Mouse (Mus musculus) testis, adult 2 months (tissue): ENCODE results near the gene Tmed4.

Experiments
- CTCF ChIP-seq: fragments of 200-500 bp; IDR thresholded peaks from 2 replicates; pipeline ENCODE4 v1.5.1; 2012; ENCODE audit warnings: low read depth, mild to moderate bottlenecking, inconsistent platforms, low read length, moderate library complexity; ENCODE audit not compliant: control insufficient read depth, insufficient read depth, insufficient replicate concordance
- POLR2A ChIP-seq: fragments of 200-500 bp; IDR thresholded peaks from 2 replicates; pipeline ENCODE4 v1.6.1; 2012; ENCODE audit warnings: low read depth, mild to moderate bottlenecking, inconsistent platforms, low read length, moderate library complexity; ENCODE audit not compliant: control insufficient read depth

DNA sequence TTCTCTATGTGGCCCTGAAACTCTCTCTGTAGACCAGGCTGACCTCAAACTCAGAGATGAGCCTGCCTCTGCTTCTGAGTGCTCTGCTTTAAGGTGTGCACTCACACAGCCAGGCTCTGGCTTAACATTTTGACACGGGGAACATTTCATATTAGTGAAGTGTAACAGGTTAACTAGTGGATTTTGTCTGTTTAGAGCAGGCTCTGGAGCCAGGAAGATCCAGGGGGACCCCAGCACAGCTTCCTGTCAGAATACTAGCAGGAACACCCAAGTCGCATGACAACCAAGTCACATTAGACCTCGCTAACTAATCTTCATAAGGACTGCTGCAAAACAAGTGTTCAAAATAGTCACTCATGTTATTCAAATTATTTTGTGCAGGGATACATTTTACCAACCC, 16.2 kb upstream of the Tmed4 start:
- TF ChIP-seq CTCF (no peak), POLR2A (no peak)
